Mouse (Mus musculus) liver, embryonic 16.5 days (tissue): ENCODE data around the gene N4bp2. TPM values are rescaled to one million over a fixed set of nuclear protein-coding genes. Genes with fewer than 3 reads are reported as not detected.

Source experiments
- ATAC-seq: fragments of 200-750 bp; cut with Nextera tagmentation; 2 replicates; pipeline ENCODE4 v1.8.0; 2017; ENCODE audit warnings: low read depth, mild to moderate bottlenecking, moderate number of reproducible peaks, moderate library complexity
- H3K27ac ChIP-seq: fragments of 300-500 bp; sonication (generic); 2 replicates; pipeline ENCODE4 v1.5.1; 2014; ENCODE audit warnings: mild to moderate bottlenecking, low read length
- H3K27me3 ChIP-seq: fragments of 300-500 bp; sonication (generic); 2 replicates; pipeline ENCODE4 v1.6.1; 2014; ENCODE audit warnings: low read depth, low read length, mixed read lengths; ENCODE audit not compliant: control insufficient read depth, insufficient read depth
- H3K36me3 ChIP-seq: fragments of 300-500 bp; sonication (generic); 2 replicates; pipeline ENCODE4 v1.6.1; 2014; ENCODE audit warnings: mild to moderate bottlenecking; ENCODE audit not compliant: control insufficient read depth, insufficient read depth
- H3K4me1 ChIP-seq: fragments of 300-500 bp; sonication (generic); 2 replicates; pipeline ENCODE4 v1.6.1; 2014; ENCODE audit warnings: low read depth, low read length, mixed read lengths; ENCODE audit not compliant: control insufficient read depth
- H3K4me2 ChIP-seq: fragments of 300-500 bp; sonication (generic); 2 replicates; pipeline ENCODE4 v1.6.1; 2014; ENCODE audit warnings: low read depth, low read length, mixed read lengths
- H3K4me3 ChIP-seq: fragments of 300-500 bp; sonication (generic); 2 replicates; pipeline ENCODE4 v1.5.1; 2014; ENCODE audit warnings: low read depth, mild to moderate bottlenecking, low read length
- H3K9ac ChIP-seq: fragments of 300-500 bp; sonication (generic); 2 replicates; pipeline ENCODE4 v1.6.1; 2014; ENCODE audit warnings: low read depth, low read length
- H3K9me3 ChIP-seq: fragments of 300-500 bp; sonication (generic); replicated peaks from 2 replicates; pipeline ENCODE4 v1.6.1; 2016; ENCODE audit warnings: low read length; ENCODE audit not compliant: control insufficient read depth
- WGBS: fragments of 180-500 bp; shearing (Covaris S2); extraction: QIAGEN DNeasy Blood & Tissue Kit; methylation state at CpG from one replicate; pipeline ENCODE4 v1.1.7; 2014; ENCODE audit not compliant: insufficient replicate concordance; 5-methylcytosine and 5-hydroxymethylcytosine counted together
- polyA plus RNA-seq: library from polyadenylated mRNA; unstranded; fragments of >200 nt; fragmentation: Nextera tagmentation; extraction: Ambion mirVana; gene quantifications from 2 replicates; pipeline ENCODE4 v1.2.1, GENCODE M21; 2015

The N4bp2 gene
- polyA plus RNA-seq, 1 experiment from 2014 or later: 7.4 TPM

- H3K27ac ChIP-seq: no peak overlapping the region
- H3K9ac ChIP-seq: no peak overlapping the region
- ATAC-seq: no peak
- no peaks in the 10 kb centered on the region for H3K4me1 ChIP-seq
- no peaks in the 10 kb centered on the region for H3K9me3 ChIP-seq
- 63% methylated on average over 8 of the region's 8 CpGs for WGBS
- H3K27me3 ChIP-seq: no peaks in the 10 kb centered on the region
- no peak overlapping the region for H3K4me3 ChIP-seq
- no peaks in the 10 kb centered on the region for H3K36me3 ChIP-seq
- no peak overlapping the region for H3K4me2 ChIP-seq
Measured at GRCm38 (mm10) chr5:65854786-65855191, 91.5 kb downstream of the N4bp2 start.

DNA sequence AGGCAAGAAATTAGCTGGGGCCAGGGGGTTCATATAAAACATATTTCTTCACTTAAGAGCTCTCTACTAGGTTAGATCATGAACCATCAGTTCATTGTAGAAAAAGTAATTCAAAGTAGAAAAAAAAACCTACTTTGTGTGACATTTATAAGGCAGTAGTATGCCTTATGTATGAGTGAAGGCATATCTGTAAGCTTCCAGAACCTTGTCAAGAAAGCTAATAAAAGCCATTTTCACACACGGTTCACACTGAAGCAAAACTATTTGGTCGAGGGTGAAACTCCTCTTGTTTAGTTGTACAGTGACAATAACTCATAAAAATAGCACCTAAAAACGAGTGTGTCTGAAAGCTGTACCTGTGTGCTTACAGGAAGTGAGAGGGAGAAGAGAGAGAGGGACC, 92.2 kb downstream of the N4bp2 start:
- H3K9ac ChIP-seq: no peak overlapping the region
- whole genome bisulfite sequencing: 35% methylated on average over 3 of the region's 3 CpGs
- H3K4me3 ChIP-seq: no peak overlapping the region
- no peak overlapping the region for H3K4me2 ChIP-seq
- no peaks in the 10 kb centered on the region for H3K27me3 ChIP-seq
- no peaks in the 10 kb centered on the region for H3K36me3 ChIP-seq
- ATAC-seq: no peak
- no peaks in the 10 kb centered on the region for H3K9me3 ChIP-seq
- H3K27ac ChIP-seq: no peak overlapping the region
- H3K4me1 ChIP-seq: no peaks in the 10 kb centered on the region

DNA sequence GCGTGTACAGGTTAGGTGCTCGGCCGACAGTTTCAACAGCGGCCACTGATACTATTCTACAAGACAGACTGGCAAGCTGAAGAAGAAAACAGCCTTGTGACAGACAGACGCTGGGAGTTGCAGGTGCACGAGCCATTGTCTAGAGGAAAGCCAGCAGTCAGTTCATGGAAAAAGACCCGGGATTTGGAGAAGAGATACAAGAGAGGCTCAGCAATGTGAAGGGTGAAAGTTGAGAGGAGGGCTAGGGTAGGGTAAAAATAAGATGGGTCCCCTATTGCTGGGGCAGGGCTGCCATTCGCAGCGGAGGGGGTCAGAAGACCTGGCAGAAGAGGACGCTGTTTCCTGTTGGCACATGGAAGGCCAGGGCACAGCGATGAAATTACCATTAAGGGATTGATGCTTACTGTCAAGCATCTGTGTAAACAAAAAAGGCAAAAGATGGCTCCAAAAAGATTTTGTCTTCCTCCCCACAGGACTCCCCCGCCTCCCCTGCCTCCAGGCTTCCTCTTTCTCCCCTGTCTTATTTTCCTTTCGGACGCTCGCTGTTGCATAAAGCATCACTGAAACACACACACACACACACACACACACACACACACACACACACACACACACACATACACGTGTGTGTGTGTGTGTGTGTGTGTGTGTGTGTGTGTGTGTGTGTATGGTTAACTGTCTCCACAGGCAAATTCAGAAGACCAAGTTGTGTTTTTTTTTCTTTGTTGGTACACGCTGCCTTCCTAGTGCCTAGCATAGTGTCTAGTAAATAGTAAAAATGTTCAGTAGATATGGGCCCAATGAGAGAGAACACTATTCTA, 93.5 kb downstream of the N4bp2 start:
- no peaks in the 10 kb centered on the region for H3K27me3 ChIP-seq
- ATAC-seq: no peak
- no peak overlapping the region for H3K4me2 ChIP-seq
- no peaks in the 10 kb centered on the region for H3K9me3 ChIP-seq
- H3K4me1 ChIP-seq: no peaks in the 10 kb centered on the region
- H3K36me3 ChIP-seq: no peaks in the 10 kb centered on the region
- no peak overlapping the region for H3K27ac ChIP-seq
- H3K9ac ChIP-seq: no peak overlapping the region
- H3K4me3 ChIP-seq: no peak overlapping the region
- 58% methylated on average over 16 of the region's 17 CpGs for WGBS

DNA sequence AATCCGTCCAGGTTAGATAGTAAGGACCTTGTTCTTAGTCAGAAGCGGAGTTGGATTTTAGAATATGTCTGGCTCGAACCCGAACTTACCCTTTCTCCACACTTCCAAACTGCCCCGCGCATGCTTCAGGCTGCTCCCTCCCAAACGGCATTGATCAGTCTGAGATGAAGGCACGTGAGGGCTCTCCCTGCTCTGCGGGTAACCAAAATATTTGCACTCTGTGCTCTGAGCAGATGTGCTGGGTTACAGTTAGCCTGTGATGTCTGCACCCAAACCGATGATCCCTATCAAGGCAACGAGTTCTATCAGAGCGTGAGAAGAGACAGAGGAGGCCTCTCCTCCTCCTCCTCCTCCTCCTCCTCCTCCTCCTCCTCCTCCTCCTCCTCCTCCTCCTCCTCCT, 94.6 kb downstream of the N4bp2 start:
- ATAC-seq: no peak
- Histone ChIP-seq H3K4me2 (no peak overlapping the region), H3K9me3 (no peaks in the 10 kb centered on the region), H3K27me3 (no peaks in the 10 kb centered on the region), H3K27ac (no peak overlapping the region), H3K4me1 (no peaks in the 10 kb centered on the region), H3K9ac (no peak overlapping the region), H3K36me3 (no peaks in the 10 kb centered on the region), H3K4me3 (no peak overlapping the region)
- WGBS: 42% methylated on average over 12 of the region's 12 CpGs

DNA sequence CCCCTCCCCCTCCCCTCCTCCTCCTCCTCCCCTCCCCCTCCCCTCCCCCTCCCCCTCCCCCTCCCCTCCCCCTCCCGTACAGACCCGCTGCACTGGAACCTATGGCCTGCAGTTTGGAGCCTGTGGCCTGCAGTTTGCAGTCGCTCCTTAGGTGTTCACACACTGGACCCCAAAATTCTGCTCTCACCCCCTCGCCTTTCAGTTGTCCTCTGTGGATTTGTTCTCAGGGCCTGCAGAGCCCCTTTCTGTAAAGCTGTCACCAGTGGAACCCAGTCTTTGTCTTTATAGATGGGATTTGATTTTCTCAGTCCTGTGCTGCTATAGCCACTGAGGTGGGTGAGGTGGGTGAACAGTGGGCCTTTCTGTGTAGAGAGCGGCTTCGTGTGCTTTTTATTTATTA, 95.0 kb downstream of the N4bp2 start:
- no peak overlapping the region for H3K9ac ChIP-seq
- H3K4me3 ChIP-seq: no peak overlapping the region
- 63% methylated on average over 4 of the region's 6 CpGs for WGBS
- H3K4me2 ChIP-seq: no peak overlapping the region
- H3K4me1 ChIP-seq: no peaks in the 10 kb centered on the region
- H3K9me3 ChIP-seq: no peaks in the 10 kb centered on the region
- H3K27me3 ChIP-seq: no peaks in the 10 kb centered on the region
- H3K36me3 ChIP-seq: no peaks in the 10 kb centered on the region
- no peak for ATAC-seq
- H3K27ac ChIP-seq: no peak overlapping the region

DNA sequence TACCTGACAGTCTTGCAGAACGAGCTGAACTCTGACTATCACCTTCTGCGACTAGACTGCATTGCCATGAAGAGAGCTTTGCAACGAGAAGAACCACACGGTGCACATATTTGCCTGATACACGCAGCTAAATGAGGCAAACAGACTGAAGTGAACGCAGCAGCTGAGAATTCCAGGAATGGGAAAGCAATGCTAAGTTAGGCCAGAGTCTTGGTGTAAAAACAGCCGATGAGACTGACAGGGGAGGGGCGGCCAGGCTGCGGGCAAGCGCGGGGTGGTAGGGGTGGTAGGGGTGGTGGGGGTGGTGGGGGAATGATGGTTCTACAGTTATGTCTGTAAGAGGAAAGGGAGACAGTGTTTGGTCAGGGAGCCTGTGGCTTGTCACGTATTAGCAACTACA, 95.6 kb downstream of the N4bp2 start:
- Histone ChIP-seq H3K9ac (no peak overlapping the region), H3K4me1 (no peaks in the 10 kb centered on the region), H3K9me3 (no peaks in the 10 kb centered on the region), H3K36me3 (no peaks in the 10 kb centered on the region), H3K27me3 (no peaks in the 10 kb centered on the region), H3K4me2 (no peak overlapping the region), H3K4me3 (no peak overlapping the region), H3K27ac (no peak overlapping the region)
- ATAC-seq: no peak
- 57% methylated on average over 12 of the region's 12 CpGs for WGBS

- Histone ChIP-seq H3K9ac (no peak overlapping the region), H3K27ac (no peak overlapping the region)
- ATAC-seq: no peak
Measured at GRCm38 (mm10) chr5:65859396-65859795, 96.1 kb downstream of the N4bp2 start.

DNA sequence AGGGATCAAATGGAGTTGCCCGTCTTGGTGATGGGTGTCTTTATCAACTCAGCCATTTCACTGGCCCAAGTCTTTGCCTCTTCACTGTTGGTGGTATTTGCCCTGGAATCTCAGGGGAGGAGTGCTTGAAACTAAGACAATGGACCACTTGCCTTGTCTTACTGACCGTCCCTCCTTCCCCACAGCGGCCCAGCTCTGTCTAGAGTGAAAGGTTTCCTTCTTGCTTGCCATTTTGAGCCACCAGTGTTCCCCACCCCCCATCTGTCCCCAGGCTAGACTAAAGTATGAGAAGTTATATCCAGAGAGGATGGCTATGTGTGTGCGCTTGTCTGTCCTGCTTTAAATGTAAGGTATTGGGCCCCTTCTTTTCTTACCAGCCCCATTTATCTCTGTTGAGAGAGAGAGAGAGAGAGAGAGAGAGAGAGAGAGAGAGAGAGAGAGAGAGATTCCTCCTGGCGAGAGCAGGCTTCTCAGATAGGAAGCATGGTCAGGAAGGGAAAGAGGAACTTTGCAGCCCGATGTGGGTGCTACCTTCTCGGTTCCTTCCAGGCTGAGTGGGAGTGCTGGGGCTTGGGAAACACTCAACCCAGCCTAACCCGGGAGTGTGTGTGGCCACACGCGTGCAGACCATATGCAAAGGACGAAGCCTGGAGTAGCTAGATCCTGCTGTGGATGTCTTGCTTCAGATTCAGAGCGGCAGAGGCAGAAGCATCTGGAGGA, 97.1 kb downstream of the N4bp2 start:
- no peaks in the 10 kb centered on the region for H3K4me1 ChIP-seq
- no peaks in the 10 kb centered on the region for H3K36me3 ChIP-seq
- 0 out of 2 replicates have a peak, but pooled peaks have one; percentile 16 for ATAC-seq
- no peak overlapping the region for H3K9ac ChIP-seq
- 30% methylated on average over 12 of the region's 12 CpGs for WGBS
- no peak overlapping the region for H3K27ac ChIP-seq
- H3K4me2 ChIP-seq: no peak overlapping the region
- no peaks in the 10 kb centered on the region for H3K9me3 ChIP-seq
- H3K27me3 ChIP-seq: no peaks in the 10 kb centered on the region
- no peak overlapping the region for H3K4me3 ChIP-seq

More at GRCm38 (mm10) chr5:65859396-65859795, 96.1 kb downstream of the N4bp2 start:
- H3K4me1 ChIP-seq: no peaks in the 10 kb centered on the region
- no peaks in the 10 kb centered on the region for H3K9me3 ChIP-seq
- WGBS: 62% methylated on average over 6 of the region's 6 CpGs
- H3K4me3 ChIP-seq: no peak overlapping the region
- no peak overlapping the region for H3K4me2 ChIP-seq
- no peaks in the 10 kb centered on the region for H3K36me3 ChIP-seq
- no peaks in the 10 kb centered on the region for H3K27me3 ChIP-seq
